Mouse (Mus musculus) cerebellum, adult 11-12 months (tissue): ENCODE measurements around the gene Nog.

Source experiments
- DNase-seq: peaks from one replicate; pipeline ENCODE4 v3.0.0; 2022

Nog gene

DNA sequence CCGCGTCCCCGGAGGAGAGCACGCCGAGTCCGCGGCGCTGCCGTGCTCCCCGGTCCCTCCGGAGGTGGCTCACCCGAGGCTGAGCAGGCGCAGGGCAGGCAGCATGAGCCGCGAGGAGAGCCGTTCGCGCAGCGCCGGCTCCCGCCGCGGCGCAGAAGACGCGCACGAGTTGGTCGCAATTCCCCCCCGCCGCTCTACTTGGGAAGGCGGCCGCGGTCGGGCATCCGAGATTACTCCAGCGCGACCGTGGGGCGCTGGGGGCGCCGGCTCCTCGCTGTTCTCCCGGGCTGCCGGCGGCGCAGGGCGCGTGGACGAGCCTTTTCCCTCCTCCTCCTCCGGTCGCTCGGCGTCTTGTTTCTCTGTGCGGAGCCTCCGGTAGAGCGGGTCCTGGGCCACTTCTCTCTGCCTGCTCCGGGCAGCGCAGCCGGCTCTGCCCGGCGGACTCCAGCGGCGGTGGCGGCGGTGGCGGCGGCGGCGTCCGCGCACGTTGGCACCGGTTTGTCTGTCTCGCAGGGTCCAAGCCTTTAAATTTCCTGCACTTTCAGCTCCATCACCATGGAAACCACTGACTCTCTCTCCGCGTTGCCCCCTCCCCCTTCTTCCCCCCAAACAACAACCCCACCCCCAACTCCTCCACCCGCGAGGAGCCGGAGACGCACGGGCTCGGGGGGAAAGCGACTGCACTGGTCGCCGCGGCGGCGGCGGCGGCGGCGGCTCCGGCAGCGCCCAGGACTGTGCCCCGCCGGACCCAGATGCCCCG lies at the start of gene Nog:
Gene Nog (minus strand): TSS at position 277 of the 760 bp plus-strand sequence.
- DNase-seq, result peak; percentile 4

- DNase-seq, result no peak
Observed at GRCm38 (mm10) chr11:89340238-89340637, 38.1 kb upstream of the Nog start.

GRCm38 (mm10) chr11:89339783-89340182 lies 37.7 kb upstream of the Nog start:
- DNase-seq, result no peak

GRCm38 (mm10) chr11:89337910-89338309 lies 35.8 kb upstream of the Nog start:
- DNase-seq, result no peak

DNA sequence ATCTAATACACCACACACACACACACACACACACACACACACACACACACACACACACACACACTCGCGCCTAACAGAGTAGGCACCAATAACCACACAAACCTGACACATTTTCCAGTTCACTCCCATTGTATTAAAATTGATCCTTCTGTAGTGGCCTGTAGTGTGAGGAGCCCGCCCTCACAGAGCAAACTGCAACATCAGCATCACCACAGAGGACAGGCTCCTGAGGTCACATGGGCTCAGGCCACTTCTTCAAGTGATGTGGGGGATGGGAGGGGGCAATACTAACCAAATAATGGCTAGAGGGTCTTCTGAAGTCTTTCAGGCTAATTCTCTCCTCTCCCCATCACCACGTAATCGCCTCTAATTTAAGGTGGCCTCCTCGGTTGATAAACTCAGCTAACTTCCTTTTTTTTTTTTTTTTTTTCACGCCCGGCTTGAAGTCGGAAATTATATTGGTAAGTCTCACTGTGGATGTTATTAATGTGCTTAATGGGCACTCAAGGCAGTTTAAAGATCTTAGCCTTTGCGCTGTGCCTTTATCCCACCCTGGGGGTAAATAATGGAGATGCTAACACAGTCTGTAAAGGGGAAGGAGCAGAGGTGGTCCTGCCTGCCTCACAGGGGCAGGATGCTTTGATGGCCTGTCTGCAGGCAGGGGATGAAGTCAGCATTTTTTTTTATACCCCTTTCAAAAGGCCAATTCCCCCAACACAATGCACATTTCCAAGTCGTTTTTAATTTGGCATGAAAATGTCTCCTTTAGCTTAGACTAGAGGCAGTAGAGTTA lies 25.2 kb upstream of the Nog start:
- DNase-seq, result no peak

- no peak for DNase-seq
Observed at GRCm38 (mm10) chr11:89321775-89322174, 19.6 kb upstream of the Nog start.

GRCm38 (mm10) chr11:89319675-89320074 lies 17.5 kb upstream of the Nog start:
- DNase-seq, result no peak

DNA sequence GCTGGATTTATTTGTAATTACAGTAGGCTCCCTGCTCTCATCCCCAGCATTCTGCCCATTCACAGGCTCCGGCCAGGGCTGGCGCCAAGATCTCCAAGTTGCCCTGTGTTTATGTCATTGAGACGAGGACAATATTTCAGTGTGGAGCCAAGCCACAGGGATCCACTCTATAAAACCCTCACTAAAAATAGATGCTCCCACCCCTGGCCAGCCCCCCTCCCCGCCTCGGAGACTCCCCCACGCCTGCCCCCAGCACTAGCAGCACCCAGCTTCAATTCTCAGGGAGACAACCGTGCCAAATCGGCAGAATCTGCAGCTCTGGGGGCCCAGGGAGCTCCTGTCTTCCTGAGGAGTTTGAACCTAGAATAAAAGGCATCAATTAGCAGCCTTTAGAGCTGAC lies 16.2 kb upstream of the Nog start:
- no peak for DNase-seq

GRCm38 (mm10) chr11:89317757-89318156 lies 15.6 kb upstream of the Nog start:
- no peak for DNase-seq

DNA sequence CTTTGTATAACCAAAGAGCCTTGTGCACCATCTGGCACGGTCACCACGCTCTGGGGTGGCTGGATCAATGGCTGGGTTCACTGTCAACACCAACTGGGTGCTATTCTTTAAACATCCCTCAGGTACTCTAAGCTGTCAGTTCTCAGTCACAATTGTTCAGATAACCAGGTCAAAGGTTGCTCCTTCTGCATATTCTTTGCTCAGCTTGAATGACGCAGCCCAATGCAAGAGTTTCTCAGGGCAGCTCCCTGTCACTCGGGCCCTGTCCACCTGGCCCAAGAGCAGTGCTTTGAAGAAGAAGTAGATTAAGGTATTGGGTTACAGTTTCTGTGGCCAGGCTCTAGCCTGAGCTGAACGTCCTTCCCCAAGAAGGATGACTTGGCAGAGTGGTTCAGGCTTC lies 12.2 kb upstream of the Nog start:
- DNase-seq, result no peak

DNA sequence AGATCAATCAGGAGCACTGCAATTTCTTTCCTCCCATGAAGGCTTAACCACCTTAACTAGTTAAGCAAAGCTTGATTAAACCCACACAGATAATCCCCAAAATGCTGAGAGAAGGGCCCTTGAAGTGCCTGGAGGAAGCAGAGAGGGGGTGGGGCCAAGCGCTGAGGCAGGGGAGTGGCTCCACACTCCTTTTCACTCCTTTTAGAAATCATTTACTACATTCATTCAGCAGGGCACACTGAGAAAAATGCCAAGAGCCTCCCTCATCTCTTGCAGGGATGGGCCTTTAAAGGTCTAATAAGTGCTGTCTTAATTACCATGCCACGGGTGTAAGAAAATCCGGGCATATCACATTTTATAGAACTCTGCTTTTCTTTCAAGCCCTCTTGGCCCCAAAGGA lies 10.2 kb upstream of the Nog start:
- DNase-seq, result no peak

GRCm38 (mm10) chr11:89310217-89310616 lies 8.1 kb upstream of the Nog start:
- DNase-seq, result no peak

- DNase-seq, result peak; percentile 62
Observed at GRCm38 (mm10) chr11:89303421-89303820, 1.3 kb upstream of the Nog start.

DNA sequence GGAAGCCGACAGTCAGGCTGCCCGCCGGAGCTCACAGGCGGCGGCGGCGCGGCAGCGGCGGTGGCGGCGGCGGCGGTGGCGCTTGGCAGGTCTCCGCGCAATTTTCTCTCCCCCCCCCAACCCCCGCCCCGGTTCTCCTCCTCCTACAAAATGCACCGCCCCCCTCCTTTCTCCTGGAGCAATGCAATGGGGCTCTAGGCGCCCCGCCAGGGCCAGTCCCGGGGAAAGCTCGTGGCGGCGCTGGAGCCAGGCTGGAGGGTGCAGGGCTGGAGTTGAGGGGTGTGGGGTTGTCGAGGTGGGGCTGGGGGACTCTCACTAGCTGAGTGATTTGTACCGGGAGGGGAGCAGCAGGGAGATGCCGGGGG lies 666 bp upstream of the Nog start:
- DNase-seq, result peak; percentile 14

DNA sequence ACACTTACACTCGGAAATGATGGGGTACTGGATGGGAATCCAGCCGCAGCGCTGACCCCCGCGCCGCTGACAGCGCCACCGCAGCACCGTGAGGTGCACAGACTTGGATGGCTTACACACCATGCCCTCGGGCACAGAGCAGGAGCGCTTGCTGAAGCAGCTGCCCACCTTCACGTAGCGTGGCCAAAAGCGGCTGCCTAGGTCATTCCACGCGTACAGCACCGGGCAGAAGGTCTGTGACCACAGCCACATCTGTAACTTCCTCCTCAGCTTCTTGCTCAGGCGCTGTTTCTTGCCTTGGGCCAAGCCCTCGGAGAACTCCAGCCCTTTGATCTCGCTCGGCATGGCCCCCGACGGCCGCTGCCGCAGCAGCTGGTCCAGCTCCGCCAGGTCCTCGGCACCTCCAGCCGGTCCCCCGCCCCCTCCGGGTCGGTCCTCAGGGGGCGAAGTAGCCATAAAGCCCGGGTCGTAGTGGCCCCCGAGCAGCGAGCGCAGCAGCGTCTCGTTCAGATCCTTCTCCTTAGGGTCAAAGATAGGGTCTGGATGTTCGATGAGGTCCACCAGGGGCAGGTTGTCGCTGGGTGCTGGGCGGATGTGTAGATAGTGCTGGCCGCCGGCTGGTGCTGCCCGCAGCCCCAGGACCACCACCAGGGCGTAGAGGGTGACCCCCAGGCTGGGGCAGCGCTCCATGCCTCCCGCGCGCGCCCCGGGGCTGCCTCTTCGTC lies 639 bp downstream of the Nog start:
- peak; percentile 4 for DNase-seq

- no peak for DNase-seq
Observed at GRCm38 (mm10) chr11:89299784-89300775, 2.1 kb downstream of the Nog start.

- no peak for DNase-seq
Observed at GRCm38 (mm10) chr11:89299116-89299783, 2.9 kb downstream of the Nog start.

DNA sequence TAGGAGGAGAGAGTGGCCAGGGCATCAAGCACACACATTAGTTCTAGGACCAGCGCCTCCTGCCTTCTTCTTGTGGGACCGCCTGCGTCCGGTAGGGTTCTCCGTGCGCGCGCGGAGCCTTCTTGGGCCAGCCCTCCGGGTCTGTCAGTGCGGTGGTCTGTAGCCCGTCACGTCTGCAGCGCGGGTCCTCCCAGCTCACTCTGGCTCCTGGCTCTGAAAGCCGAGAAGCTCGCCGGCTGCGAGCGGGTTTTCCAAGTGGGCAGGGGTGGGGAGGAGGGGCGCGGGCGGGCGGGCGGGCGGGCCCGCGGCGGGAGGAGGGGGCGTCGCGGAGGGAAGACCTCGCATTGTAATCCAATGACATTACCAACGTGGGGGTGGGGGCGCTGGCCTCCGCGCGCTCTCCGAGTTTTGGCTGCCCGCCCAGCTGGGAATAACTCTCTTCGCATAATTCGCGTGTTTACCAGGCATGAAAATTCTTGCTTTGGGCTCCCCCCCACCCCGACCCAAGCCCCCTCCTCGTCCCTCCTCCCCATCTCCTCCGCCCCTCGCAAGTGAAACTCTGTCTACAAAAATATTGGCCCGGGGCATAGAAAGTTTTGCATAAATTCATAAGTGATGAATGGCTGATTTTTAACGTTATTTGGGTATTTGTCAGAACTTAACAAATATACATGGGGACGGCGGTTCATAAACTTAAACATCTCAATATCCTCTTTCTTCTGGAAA lies 3.7 kb downstream of the Nog start:
- DNase-seq, result no peak

GRCm38 (mm10) chr11:89297521-89297920 lies 4.6 kb downstream of the Nog start:
- no peak for DNase-seq

GRCm38 (mm10) chr11:89269809-89270361 lies 32.2 kb downstream of the Nog start:
- DNase-seq, result no peak

DNA sequence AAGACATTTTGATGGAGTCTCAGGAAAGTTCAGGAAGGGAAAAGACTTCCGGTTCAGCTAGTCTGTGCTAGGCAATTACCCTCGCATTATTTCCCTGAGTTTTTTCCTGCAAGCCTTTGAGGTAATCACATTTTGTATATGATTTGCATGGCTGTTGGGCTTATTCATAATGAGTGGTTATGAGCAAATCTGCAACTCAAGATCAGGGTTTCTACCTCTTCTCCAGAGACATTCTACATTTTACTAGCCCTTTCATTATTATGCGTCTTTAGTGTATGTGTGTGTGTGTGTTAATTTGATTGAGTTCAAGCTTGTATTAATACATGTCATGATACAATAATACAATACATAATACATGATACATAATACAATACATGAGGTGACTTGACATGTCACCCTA lies 34.6 kb downstream of the Nog start:
- DNase-seq, result no peak
